ENCODE assay signal across 9 mouse cellular contexts in genomic region chr5:112179213-112180057, GRCm38 (mm10).
DNase-seq lines count a peak whose midpoint lies in the region; ATAC-seq and TF ChIP-seq lines count a peak whose summit lies in the region.
"Had no signal": no experiment of that assay in that cellular context is flagged by ENCODE, and none has a peak within 500 bp of the region (broad histone marks: within the 10 kb centered on the region; RNA-seq: fewer than 3 reads in every experiment).

No protein-coding gene starts in this region.

- intact Hi-C loops in heart, postnatal 10 days (cut with DNase I): no loop called here

- H3K27me3 ChIP-seq in midbrain, postnatal 0 days (ENCODE audit: insufficient read depth, low read length): no peaks in the 10 kb centered on the region

- peak overlapping the region; percentile 24; the same call in 1 of the 2 replicates for H3K9ac ChIP-seq in midbrain, postnatal 0 days (replicated peaks; ENCODE audit: low read length, poor library complexity, severe bottlenecking)

- DNase-seq in cerebellum, postnatal 25 days: peak; percentile 31 to 48
- no peak for DNase-seq in cerebellum, adult 9-11 months
- peak; percentile 38 for DNase-seq in CD4-positive helper T cell, adult 2 months (ENCODE audit: low read depth, low spot score)
- DNase-seq in embryo, embryonic 9.5 days (ENCODE audit: extremely low spot score): peak; percentile 73
- DNase-seq in heart, postnatal 10 days: peak; percentile 29 to 63
- DNase-seq in liver: peak; percentile 41
- peak; percentile 55 for DNase-seq in midbrain, postnatal 0 days (ENCODE audit: low spot score)
- DNase-seq in thymus, postnatal 4 days: peak; percentile 77

- H3K27ac ChIP-seq in midbrain, postnatal 0 days (ENCODE audit: low read depth, low read length): peak overlapping the region; percentile 18; the same call in 1 of the 2 replicates

- WGBS in midbrain, postnatal 0 days: 22% methylated on average over 25 of the region's 25 CpGs

- H3K36me3 ChIP-seq in midbrain, postnatal 0 days (ENCODE audit: insufficient read depth, low read length): no peaks in the 10 kb centered on the region

- TF ChIP-seq CTCF in midbrain, postnatal 0 days (IDR thresholded peaks at IDR 0.05): peak; percentile 77

- peak overlapping the region; percentile 39 for H3K4me2 ChIP-seq in midbrain, postnatal 0 days (ENCODE audit: low read depth, low read length, poor library complexity, severe bottlenecking)

- ATAC-seq in midbrain, postnatal 0 days (ENCODE audit: low FRiP score): 0 out of 2 replicates have a peak, but pooled peaks have one; percentile 27
- ATAC-seq: Patski had no signal

- H3K4me3 ChIP-seq in midbrain, postnatal 0 days (ENCODE audit: low read depth, low read length): peak overlapping the region; percentile 15; the same call in 1 of the 2 replicates

- no peaks in the 10 kb centered on the region for H3K4me1 ChIP-seq in midbrain, postnatal 0 days (ENCODE audit: insufficient read depth, low read length)

- H3K9me3 ChIP-seq in midbrain, postnatal 0 days (ENCODE audit: low read length): no peaks in the 10 kb centered on the region
